Mouse (Mus musculus) lung, adult 2 months (tissue): ENCODE measurements at regions not wholly inside any gene's neighbourhood (a gene's known extent, or its start where the extent isn't known, plus 50 kb on each side); places are given as distances from the start of the nearest gene placed in this dataset.

Experiments
- CTCF ChIP-seq: fragments of 200-500 bp; IDR thresholded peaks from 2 replicates; pipeline ENCODE4 v1.5.1; 2011; ENCODE audit warnings: mild to moderate bottlenecking, low read length, control low read depth; ENCODE audit not compliant: insufficient read depth
- POLR2A ChIP-seq: fragments of 200-500 bp; IDR thresholded peaks from 2 replicates; pipeline ENCODE4 v1.6.1; 2011; ENCODE audit warnings: low read depth, mild to moderate bottlenecking, control low read depth, low read length, borderline replicate concordance; ENCODE audit errors: extremely low read depth

- TF ChIP-seq POLR2A, result no peak
- TF ChIP-seq CTCF, result no peak
Observed at GRCm38 (mm10) chr12:29015200-29015862, 263.7 kb downstream of the Eipr1 start.
